Mouse (Mus musculus) heart, postnatal 4 days (tissue): Measurements from ENCODE around the gene Sgsm1. TPM values are rescaled to one million over a fixed set of nuclear protein-coding genes. Genes with fewer than 3 reads are reported as not detected.

Source experiments
- DNase-seq: peaks from one replicate; pipeline ENCODE4 v3.0.0; 2021
- total RNA-seq, 2 experiments: library from RNA; stranded (reverse); gene quantifications; 2 replicates each; pipeline ENCODE4 v1.2.3; 2021

Sgsm1 gene
- total RNA-seq, 2 experiments from 2014 or later, result 0.77 to 0.86 TPM

DNA sequence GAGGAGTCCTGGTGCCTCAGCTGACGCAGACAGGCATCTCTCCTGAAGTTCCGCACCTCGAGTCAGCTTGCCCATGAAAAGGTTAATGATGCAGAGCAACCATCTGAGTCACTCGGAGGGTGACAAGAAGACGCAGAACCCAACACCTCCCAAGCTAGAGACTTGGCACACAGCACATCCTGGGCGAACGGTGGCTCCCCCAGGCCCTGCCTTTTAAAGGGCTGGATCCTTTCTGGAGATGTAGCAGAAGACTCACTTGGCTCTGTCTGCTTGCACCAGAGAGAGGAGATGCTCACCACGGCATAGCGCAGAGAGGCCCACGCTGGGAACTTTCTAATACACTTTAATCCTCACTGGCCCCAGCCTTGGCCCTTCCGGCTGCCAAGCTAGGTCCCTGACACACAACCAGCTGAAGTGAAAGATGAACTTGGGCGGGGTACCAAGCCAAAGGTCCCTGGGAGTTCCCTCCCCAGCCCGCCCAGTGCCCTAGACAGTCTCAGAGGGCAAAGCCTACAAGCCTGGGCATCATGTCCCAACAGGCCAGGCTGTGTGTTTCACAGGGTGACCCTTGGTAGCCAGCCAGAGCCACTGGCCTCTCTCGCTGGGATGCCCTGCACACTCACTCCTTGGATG, 94.1 kb downstream of the Sgsm1 start:
- DNase-seq, result no peak

DNA sequence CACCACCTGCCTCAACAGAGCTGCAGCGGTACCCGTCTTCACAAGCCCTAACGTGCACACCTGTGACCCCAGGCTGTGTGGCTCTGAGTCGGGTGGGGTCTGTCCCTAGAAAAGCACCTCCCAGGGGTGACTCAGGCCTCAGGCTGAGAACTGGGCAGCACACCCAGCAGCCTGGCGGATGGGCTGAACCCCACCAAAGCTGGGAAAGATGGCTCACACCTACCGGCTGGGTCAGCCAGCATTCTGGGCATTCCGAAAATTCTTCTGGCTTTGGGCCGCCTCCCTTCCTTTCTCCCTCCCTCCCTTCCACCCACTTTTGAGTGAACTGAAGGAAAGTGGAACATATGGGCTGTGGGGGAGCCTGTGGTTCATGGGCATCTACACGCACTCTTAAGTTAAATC, 95.0 kb downstream of the Sgsm1 start:
- no peak for DNase-seq

DNA sequence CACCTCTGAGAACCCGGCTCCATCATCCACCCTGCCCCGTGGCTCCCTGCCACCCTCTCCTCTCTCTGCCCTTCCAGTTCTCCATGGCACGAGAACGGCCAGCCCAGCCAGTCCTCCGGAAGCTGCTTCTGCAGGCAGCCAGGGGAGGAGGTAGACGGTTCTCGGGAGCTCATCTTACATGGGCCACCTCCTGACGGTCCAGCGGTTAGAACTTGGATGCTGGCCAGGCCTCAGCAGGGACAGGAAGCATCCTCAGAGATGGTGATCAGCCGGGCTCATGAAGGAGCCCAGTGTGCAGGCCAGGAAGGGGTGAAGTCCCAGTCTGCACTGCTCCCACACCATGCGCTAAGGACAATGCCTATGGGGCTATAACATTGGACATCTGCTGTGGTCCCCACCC, 96.1 kb downstream of the Sgsm1 start:
- DNase-seq, result peak; percentile 61

DNA sequence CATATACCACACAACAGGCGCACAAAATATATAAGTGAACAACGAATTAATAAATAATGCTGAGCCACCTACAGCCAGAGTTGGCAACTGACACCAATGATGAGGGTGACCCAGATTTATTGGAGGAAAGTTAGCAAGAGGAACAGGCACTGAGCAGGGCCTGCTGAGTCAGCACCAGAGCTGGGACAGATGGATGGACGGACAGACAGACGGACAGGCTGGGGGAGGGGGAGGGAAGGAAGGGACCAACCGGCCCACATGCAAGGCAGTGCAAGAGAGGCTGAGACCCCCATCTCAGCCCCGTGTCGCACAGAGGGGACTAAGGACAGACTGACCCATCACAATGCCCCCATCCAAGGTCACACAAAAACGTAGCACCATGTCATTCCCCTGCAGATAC, 96.5 kb downstream of the Sgsm1 start:
- DNase-seq, result no peak

DNA sequence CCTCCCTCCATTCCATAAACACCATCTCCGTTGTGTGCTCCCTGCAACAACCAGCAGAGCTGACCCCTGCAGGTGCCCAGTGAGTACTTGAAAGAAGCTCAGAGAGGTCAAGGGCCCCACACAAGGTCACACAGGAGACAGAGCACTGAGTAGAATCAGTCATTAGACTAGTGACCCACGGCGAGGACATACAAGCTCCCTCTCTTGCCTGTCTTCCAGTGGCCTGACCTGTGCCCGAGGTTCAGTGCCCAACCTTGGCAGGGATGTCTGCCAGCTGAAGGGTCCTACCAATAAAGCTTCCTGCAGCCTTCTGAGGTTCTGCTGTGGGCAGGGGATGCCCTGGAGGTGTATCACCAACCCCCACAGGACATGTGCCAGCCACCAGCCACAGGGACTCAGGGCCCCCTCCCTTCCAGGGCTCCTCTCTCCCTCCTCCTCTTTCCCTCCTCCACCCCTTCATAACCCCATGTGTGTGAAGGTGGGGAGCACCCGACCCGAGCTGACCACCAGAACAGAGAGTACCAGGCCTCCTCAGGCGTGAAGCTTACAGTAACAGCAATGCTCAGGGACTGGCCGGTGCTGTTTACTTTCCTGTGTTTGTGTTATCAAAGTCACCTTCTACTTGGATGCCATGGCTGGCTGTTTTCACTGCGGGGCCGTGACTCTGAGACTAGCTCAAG, 98.3 kb downstream of the Sgsm1 start:
- no peak for DNase-seq

DNA sequence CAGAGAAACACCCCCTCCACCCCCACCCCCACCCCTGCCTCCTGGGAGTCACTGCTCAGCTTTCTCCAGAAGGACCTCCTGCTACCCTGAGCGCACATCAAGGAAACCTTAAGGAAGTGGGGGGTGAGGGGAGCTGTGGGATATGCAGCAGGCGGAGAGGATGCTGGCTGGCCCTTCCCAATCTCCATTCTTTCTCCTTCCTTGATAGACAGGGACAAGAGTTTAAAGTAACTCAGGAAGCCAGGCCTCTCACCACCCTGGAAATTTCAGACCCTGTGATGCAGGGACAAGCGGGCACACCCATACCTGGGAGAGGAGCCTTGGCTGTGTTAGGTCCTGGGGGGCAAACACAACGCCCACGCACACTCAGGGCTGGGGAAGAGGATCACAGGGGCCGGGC, 100.3 kb downstream of the Sgsm1 start:
- peak; percentile 34 for DNase-seq

DNA sequence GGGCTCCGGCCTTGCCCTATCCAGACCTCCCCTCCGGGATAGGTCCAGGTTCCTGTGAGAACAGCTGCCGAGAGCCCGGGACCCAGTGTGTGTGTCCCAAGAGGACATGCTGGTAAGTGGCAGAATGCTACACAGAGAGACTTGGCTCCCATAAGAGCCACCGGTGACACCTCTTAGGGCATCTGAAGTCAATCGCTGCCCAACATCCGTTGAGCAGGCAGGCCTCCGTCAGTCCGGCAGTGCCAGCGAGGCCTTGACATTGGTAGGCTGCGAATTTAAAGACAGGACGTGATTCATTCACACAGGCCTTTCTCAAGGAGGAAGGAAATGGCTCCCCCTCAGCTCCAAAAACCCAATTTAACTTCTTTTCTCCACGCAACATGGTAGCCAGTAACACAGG, 100.7 kb downstream of the Sgsm1 start:
- DNase-seq, result peak; percentile 37

DNA sequence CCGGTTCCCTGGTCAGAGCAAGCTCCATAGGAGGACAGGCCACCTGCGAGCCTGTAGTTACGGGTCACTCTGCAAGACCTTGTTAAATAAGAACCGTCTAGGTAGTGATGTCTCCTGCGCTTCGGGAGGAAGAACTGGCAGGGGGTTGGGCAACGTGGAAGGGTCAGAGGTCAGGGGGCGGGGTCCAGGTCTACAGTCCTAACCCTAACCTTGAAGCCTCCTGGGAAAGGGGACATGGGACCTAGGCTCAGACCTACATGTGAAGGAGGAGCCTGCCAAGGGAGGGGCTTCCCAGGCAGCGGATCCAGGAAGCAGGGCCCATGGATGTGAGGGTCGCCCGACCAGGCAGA, 101.2 kb downstream of the Sgsm1 start:
- DNase-seq, result no peak

DNA sequence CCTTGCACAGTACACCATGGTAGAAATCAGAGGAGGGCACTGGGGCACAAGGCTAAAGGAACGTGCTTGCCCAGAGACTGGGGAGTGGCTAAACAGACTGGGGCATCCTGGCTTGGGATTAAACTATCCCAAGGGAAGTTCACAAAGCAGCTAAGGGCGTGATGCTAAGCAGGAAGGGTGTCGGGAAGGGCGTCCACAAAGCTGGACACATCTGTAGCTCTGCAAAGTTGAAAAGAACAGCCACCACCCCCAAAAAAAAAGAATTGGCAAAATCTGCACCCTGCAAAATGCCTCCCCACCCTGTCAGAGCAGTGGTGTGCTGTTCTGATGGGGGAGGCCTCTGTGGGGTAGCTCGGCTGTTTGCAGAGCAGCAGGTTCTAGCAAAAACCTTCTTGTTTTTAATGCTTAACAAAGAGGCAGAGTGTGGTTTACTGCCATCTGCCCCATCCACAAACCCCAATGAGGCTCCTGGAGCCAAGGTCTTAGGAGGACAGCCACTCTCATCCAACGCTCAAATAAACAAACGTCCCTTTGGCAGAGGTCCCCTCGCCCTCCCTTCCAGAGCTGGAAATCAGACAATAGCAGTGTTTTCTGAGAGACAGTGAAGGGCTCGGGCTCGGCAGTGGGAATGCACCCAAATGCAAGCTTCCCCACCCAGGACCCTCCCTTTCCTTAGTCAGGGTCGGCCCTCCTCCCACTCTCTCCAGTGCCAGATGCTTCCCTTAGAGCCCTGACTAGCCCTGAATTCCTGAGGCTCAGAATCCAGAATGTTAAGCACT, 101.8 kb downstream of the Sgsm1 start:
- DNase-seq, result peak; percentile 80

DNA sequence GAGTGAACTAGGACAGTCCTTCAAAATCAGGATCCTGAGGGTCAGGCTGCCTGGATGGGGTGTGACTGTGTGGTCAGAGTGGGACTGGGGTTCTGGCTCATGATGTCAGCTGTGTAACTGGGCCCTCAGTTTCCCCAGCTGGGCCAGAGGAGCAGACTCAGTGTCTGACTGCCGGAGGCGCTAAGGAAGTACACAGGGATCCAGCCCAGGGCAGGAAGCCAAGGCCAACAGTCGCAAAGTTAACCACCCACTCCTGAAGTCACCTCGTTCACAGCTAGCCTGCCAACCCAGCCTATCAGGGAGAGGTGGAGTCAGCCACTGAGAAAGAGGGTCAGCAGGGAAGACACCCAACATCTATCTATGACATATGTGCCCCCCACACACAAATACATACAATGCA, 102.5 kb downstream of the Sgsm1 start:
- DNase-seq, result peak; percentile 66

DNA sequence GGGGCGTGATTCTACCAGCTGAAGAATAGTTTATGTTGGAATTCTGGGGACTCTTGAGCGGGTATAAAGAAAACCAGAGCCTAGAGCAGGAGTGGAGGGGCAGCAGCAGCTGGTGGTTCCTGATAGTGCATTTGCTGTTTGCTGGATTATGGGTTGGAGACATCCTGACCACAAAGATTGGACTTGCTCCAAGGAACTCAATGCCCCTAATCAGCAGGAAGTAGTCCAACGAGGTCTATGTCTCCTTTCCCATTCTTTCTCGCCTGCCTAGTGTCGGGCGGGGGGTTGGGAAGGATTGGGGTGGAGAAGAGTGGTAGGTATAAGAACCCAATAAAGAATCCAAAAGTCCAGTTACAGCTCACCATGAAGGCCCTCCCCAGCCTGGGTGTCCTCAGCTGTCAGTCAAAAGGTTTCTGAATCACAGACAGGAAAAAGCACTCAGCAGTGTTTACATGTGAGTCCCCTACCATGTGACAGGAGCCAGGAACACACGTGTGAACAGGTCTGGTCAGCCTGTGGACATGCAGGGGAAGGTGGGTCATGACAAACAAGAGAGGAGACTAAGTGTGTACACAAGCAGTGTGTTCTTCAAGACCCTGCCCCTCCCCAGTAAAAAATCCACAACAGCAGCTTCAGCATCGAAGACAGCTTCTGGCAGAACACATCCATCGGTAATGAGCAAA, 103.8 kb downstream of the Sgsm1 start:
- no peak for DNase-seq

DNA sequence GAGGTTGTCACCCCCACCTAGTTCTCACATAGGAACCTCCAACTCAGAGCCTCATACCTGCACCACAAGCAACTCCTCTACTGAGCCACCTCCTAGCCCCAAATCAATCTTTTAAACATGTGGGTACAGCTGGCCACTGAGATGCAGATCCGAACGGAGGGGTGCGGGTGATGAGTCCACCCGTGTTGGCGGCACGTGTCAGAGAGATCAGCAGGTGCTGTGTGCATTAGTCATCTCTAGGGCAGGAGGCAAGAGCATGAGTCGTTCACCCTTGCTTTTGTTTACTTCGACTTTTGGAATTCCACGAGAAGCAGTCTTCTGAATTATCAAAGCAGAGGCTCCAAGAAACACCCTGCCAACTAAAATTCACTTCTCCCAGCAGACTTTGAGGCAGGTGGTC, 106.4 kb downstream of the Sgsm1 start:
- no peak for DNase-seq

DNA sequence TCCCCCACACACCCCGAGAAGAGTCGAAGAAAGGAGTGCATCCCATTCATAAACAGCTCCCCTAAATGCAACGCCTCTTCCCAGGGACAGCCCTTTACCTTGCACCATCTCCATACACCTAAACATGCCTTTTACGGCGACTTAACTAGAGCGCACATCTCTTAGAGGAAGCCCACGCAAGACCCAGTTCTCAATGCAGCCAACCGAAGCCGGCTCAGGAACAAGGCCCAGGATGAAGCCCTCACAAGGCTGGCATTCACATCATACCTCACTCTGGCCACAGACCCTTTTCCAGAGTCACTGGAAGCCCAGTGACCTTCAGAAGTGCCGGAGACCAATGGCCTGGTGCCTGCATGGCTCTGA, 110.8 kb downstream of the Sgsm1 start:
- DNase-seq, result no peak

DNA sequence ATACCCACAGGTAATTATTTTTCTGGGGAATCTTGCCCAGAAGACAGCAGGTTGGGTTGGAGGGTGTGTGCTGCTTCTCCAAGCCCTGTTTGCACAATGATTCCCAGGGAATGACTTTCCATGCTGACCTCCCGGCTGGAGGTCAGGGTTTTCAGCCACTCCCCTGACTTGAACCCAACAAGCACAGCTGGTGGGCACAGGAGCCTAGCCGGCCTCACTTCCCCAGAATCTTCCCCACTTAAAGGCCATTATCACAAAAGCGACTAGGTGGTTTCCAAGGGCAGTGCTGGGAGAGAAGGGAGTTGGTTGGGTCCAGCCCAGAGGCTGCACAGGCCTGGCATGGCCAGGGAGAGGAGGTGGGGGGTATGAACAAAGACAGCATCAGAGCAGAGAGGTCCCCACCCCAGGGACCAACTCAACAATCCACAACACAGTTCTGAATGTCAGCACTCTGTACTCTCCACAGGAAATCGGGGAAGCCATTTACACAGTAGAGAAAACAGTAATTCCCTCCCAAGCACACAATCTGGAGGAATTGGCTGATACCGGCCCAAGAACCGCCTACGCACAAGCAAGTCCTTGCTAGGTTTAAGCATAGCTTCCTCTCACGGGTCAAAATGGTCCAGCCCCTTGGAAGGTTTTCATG, 111.3 kb downstream of the Sgsm1 start:
- peak; percentile 49 for DNase-seq

DNA sequence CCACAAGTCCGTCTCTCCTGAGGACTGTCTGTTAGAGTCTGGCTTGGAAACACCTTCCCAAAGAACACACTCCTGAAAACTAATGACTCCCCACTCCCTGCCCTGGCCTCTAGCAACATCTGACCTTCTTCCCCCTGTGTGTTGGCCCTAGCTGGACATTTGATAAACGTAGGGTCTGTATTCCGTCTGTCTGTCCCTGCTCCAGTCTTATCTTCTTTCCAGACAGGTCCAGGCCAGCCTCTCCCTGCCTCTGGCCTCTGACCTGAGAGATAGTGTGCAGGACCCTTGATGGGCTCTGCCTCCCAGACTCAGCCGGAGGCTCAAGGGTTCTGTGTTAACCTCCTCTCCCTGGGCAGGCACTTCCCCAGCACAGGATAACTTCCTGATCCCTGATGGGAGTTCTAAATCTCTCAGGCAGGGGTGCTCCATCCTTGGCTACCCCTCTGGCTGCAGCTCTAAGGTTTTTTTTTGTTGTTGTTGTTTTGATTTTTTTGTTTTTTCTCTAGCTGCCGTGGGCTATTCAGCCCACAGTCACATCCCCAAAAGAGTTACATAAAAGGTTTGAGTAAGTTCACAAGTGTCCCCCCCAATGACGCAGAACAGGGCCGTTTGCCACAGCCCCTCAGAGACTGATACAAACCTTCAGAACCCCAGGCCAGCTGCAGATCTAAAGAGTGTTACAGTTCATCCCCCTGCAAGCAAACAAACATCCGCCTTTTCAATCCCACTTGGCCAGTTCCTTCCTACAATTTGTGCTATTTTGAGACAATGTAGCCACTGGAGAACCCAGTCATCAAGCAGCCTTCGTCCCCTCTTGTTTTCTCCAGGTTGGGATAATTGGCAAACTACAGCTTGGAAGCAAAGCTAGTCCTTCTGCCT, 113.4 kb downstream of the Sgsm1 start:
- no peak for DNase-seq

DNA sequence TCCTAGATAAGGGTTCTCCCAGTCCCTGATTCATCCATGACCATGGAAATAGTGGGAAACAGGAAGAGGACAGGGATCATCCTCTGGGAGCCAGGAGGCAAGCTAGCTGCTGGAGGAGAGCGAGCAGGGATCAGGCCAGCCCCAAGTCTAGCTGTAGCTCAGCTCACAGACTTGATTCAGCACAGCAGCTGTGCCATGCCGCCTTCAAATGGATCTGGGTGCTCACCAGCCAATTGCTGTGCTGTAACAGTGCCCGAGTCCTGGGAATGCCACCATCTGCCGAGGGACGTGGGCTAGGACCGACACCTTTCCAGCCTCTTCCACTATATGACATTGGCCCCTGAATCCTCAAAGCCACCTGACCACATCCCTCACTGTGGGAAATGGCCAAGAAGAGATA, 114.7 kb downstream of the Sgsm1 start:
- no peak for DNase-seq

DNA sequence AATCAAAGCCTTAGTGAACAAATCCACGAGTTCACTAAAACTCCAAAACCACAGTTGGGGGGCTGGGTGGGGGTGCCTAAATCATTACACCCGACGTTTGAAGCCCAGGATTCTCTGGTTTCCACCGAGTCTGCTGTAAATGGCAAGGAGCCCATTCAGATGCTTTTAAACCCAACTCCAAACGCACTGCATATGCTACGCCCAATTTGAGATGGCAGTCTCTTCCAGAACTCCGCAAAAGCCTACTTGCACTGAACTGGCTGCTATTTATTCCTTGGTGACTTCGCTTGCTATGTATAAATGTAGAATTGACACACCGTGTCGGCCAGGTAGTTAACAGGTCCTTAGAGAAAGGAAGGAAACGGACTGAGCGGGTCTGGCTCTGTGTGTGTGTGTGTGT, 115.1 kb downstream of the Sgsm1 start:
- DNase-seq, result no peak

DNA sequence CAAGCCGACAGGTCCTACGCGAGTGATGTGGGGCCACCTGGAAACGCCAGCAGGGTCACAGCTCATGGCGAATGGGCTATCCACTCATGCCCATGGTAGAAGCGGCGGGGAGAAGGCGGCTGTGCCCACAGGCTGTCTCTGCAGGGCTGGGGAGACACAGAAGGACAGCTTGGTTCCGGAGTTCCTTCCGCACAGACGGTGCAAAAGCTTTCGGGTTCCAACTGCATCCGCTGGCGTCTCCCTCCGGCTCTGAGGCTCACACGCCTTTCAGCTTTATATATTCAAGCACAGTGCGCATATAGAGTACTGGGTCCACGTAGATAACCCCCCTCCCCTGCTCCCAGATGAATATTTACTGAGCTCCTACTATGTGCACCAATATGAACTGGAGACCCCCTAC, 116.8 kb downstream of the Sgsm1 start:
- DNase-seq, result no peak
